Mouse (Mus musculus) frontal cortex, postnatal 14 days (tissue): ENCODE measurements at regions not wholly inside any gene's neighbourhood (a gene's known extent, or its start where the extent isn't known, plus 50 kb on each side); places are given as distances from the start of the nearest gene placed in this dataset.

Source experiments
- DNase-seq, 2 experiments: peaks; one replicate each; pipeline ENCODE4 v3.0.0; 2022; ENCODE audit warnings: low spot score in 2 of 2

DNA sequence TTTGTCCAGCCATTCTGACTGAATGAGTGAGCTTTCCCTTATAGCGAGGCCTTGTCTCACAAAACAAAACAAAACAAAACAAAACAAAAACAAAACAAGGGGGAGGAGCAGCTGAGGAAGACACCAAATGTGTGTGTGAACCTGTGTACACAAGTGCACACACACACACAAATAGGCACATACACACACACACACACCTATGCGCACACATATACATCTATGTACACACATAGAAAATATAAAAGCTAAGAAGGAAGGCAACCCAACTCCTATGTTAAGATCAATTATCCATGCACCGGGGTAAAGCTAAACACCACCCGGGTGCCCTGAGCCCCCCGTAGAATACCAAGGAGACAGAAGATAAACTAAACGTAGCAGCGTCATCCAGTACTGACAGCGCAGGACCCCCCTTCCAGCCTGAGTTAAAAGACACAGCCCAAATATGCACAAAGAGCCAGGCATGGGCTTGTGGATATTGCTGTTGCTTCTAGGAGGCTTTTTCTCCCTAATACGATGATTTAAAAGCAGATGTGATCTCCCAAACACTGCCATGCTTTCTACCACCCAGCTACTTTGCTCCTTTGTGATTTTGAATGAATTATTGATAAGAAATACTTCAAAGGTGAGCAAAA is 108.4 kb upstream of the Ptbp2 start:
- DNase-seq, result no peak

DNA sequence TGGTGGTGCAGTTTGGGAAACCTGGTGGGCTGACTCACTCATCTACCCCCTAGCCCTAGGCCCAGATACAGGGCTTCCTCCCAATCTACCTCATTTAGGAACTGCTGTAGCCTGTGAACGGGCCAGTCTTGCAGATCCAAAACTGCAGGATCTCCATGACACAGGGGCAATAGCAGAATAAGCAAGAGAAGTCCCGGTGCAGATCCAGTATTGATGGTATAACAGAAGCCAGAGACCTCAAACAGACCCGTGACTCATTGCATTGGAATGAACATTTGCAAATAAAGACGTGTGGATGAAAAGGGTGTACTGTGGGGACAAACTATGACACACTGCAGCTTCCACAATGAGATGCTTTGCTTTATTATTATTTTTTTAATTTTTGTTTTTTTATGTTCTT is 106.6 kb upstream of the Ptbp2 start:
- DNase-seq, result no peak

DNA sequence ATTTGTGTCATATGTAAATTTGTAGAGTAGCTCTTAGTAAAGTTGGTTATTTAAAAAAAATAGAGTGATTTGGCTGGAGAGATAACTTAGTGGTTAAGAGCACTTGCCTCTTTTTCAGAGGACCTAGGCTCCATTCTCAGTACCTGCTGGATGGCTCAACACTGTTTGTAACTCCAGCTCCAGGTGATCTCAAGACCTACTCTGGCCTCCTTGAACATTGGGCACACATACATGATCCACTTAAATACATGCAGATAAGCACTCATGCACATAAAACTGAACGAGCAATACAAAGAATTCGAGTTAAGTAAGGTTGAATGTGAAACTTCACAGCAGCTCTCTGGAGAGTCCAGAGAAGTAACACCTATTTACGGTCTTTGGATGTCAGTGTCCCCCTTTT is 104.2 kb upstream of the Ptbp2 start:
- DNase-seq, result no peak

DNA sequence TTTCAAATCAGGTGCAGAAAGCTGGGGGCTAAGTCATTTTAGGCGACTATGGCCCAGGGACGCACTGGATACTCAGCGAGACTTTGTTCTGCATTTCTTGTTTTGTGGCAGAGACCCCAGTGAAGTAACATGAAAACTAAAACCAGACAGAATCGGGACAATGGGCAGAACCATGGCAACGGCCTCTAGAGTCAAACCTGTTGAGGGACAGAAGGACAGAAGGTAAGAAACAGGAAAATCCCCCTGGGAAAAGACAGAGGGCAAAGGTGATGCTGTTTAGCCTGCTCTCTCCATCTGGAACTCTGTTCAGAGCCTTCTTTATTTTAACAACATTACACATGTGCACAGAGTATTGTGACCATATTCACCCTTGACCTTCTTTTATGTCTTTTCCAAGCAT is 92.1 kb upstream of the Ptbp2 start:
- DNase-seq, result no peak

DNA sequence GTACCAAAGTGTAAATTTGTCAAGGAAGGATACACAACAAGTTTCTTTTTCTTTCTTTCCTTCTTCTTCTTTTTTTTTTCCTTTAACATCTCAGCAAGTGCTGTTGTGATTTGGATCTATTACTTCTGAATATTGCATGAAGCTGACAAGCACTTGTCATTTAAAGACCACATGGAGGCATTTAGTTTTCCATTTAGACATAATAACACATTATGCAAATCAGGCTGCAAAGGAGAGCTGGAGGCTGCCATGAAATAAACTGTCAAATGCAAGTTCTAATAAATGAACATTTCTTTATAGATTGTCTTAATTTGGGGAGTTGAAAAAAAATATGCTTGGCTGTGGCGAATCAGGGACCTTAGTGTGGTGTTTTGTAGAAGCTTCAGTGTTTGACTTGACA is 90.8 kb upstream of the Ptbp2 start:
- no peak for DNase-seq

DNA sequence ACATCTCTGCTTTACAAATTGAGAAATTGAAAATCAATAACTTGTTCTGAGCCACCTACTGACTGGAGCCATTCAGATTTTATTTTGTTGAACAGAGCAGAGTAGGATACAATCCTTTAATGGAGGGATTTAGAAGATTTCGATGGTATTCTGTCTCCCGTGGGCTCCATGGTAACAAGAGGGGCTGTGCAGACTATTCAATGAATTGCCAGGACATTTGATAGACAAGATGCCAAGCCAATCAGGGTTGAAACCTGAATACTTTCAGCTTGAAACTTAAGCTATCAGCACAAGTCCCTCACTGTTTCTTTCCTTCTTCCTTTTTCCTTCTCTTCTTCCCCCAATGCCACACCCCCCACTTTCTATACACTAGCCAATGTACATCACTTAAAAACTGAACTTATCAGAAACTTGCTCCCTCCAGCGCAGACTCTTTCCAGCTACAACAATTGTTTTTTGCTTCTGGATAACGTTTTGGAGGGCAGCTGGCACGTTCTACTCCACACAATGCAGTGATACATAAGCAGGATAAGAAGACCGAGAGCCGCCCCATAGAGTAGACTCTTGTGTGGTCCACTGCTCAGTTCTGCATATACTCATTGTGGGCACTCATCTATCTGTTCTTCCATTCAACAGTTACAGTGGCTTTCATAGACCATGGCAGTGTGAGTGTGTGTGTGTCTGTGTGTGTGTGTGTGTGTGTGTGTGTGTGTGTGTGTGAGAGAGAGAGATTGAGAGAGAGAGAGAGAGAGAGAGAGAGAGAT is 78.1 kb upstream of the Ptbp2 start:
- no peak for DNase-seq
